Mouse (Mus musculus) forebrain, embryonic 16.5 days (tissue): Measurements from ENCODE around the gene Arhgap27. TPM values are rescaled to one million over a fixed set of nuclear protein-coding genes. Genes with fewer than 3 reads are reported as not detected.
A peak's percentile ranks its signal among the peaks of the same experiment; 100 is the strongest.
"Not testable (repeated sequence)": the region's sequence is repeated elsewhere in the genome, so short reads cannot be mapped to it uniquely, and the experiment has no call there.

Source experiments
- ATAC-seq: fragments of 200-750 bp; cut with Nextera tagmentation; 2 replicates; pipeline ENCODE4 v1.8.0; 2017; ENCODE audit warnings: mild to moderate bottlenecking, moderate library complexity
- H3K27ac ChIP-seq: fragments of 300-500 bp; sonication (generic); 2 replicates; pipeline ENCODE4 v1.5.1; 2014; ENCODE audit warnings: low read length, control low read depth
- H3K27me3 ChIP-seq: fragments of 300-500 bp; sonication (generic); replicated peaks from 2 replicates; pipeline ENCODE4 v1.6.1; 2014; ENCODE audit warnings: low read length; ENCODE audit not compliant: control insufficient read depth, insufficient read depth
- H3K36me3 ChIP-seq: fragments of 300-500 bp; sonication (generic); 2 replicates; pipeline ENCODE4 v1.6.1; 2014; ENCODE audit not compliant: control insufficient read depth, insufficient read depth
- H3K4me1 ChIP-seq: fragments of 300-500 bp; sonication (generic); replicated peaks from 2 replicates; pipeline ENCODE4 v1.6.1; 2014; ENCODE audit warnings: low read length; ENCODE audit not compliant: control insufficient read depth, insufficient read depth
- H3K4me2 ChIP-seq: fragments of 300-500 bp; sonication (generic); 2 replicates; pipeline ENCODE4 v1.6.1; 2014; ENCODE audit warnings: mild to moderate bottlenecking, low read length, control low read depth
- H3K4me3 ChIP-seq: fragments of 300-500 bp; sonication (generic); replicated peaks from 2 replicates; pipeline ENCODE4 v1.5.1; 2014; ENCODE audit warnings: mild to moderate bottlenecking, low read length, control low read depth
- H3K9ac ChIP-seq: fragments of 300-500 bp; sonication (generic); replicated peaks from 2 replicates; pipeline ENCODE4 v1.6.1; 2014; ENCODE audit warnings: low read depth, low read length, control low read depth
- H3K9me3 ChIP-seq: fragments of 300-500 bp; sonication (generic); 2 replicates; pipeline ENCODE4 v1.6.1; 2016; ENCODE audit warnings: low read length; ENCODE audit not compliant: control insufficient read depth
- WGBS: fragments of 180-500 bp; shearing (Covaris S2); extraction: QIAGEN DNeasy Blood & Tissue Kit; methylation state at CpG from one replicate; pipeline ENCODE4 v1.1.7; 2014; 5-methylcytosine and 5-hydroxymethylcytosine counted together
- polyA plus RNA-seq: library from polyadenylated mRNA; unstranded; fragments of >200 nt; fragmentation: Nextera tagmentation; extraction: Ambion mirVana; gene quantifications from 2 replicates; pipeline ENCODE4 v1.2.1, GENCODE M21; 2015

Arhgap27 gene
- polyA plus RNA-seq, result 3.0 and 3.3 TPM in 2 replicates

DNA sequence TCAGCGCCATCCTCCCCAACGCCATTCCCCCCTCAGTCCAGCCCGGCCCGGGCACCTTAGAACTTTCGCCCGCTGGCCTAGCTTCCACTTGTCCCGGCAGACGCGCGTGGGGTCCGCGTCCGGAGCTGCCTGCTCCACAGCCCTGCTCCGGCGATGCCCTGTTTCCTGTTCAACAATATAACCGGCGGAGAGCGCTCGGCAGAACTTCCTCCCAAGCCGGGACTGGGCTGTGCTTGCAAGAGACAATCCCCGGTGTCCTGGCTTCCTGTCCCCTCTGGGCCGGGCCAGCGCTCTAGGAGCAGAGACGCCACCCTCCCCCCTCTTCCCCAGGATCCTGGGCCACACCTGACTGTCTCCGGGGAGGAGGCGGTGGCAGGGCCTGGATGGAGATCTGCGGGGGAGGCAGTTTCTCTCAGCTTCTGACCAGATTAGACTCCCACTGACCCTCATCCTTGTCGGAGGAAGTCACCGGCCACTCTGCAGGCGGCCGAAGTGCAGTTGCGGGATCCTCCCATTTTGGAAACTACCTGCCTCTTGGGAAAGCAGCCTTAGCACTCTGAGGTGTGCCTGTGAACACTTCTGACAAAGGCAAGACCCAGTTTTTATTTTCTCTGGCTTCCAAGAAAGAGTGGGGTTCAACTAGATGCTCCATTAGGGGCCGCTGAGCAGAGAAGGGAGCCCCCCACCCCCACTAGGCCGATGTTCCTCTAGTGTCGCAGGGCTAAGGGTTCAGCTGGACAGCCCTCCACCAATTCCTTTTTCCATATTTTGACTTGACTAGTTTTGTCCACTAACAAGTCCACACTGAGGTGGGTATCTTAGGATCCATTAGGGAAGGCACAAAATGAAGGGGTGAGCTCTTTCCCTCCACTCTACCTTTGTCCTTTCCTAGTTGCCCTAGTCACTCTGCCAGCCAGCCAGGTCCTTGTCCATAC is at the start of gene Arhgap27:
Arhgap27 (minus strand) TSS at position 479 of the 935 bp plus-strand sequence.
- Histone ChIP-seq H3K27ac (no peak within 1 kb of the TSS), H3K4me3 (peak within 1 kb of the TSS; percentile 32), H3K27me3 (peaks cover 51% of the 10 kb centered on the region), H3K4me2 (peak within 1 kb of the TSS; percentile 47), H3K36me3 (peaks cover 3% of the 10 kb centered on the region; the same call in 1 of the 2 replicates), H3K9ac (0 out of 2 replicates have a peak within 1 kb of the TSS, but pooled peaks have one; percentile 1), H3K4me1 (peaks cover 31% of the 10 kb centered on the region), H3K9me3 (no peaks in the 10 kb centered on the region)
- 1% methylated on average over 35 of the region's 35 CpGs for whole genome bisulfite sequencing
- no peak for ATAC-seq

DNA sequence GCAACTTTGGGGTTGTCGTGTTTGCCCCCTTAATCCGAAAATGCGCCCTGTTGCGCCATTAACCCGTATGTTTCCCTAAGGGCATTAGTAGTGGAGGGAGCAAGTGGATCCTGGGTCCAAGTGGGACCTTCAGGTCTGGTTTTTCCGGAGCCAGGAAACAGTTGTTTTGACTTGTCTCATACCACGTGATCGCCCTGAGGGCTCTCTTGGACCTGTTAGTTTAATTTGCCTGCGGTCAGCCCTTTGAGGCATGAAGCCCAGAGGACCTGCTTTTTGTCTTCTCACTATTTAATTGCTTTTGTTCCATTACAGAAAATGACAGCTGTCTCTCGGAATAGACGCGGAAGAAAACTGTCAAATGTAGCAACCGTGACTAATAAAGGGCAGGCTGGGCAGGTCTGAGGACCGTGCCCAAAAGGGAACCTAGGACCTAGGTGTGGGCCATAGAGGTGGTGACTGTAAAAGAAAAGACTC is 49.5 kb upstream of the Arhgap27 start:
- Histone ChIP-seq H3K4me1 (peaks cover 14% of the 10 kb centered on the region), H3K27me3 (0 out of 2 replicates have a peak, but pooled peaks cover 5% of the 10 kb centered on the region), H3K4me3 (peak overlapping the region; percentile 77), H3K9me3 (no peaks in the 10 kb centered on the region), H3K9ac (peak overlapping the region; percentile 90), H3K4me2 (peak overlapping the region; percentile 92), H3K36me3 (no peaks in the 10 kb centered on the region), H3K27ac (peak overlapping the region; percentile 48; the same call in 1 of the 2 replicates)
- ATAC-seq, result no peak; the same call in 1 of the 2 replicates
- 3% methylated on average over 14 of the region's 14 CpGs for WGBS

- H3K27me3 ChIP-seq, result 0 out of 2 replicates have a peak, but pooled peaks cover 5% of the 10 kb centered on the region
- H3K9me3 ChIP-seq, result no peaks in the 10 kb centered on the region
- H3K36me3 ChIP-seq, result no peaks in the 10 kb centered on the region
- peak within 1 kb of the TSS; percentile 92 for H3K4me2 ChIP-seq
- under 1% methylated on average over 67 of the region's 67 CpGs for WGBS
- peak; percentile 99 for ATAC-seq
- peak within 1 kb of the TSS; percentile 77 for H3K4me3 ChIP-seq
- H3K27ac ChIP-seq, result peak within 1 kb of the TSS; percentile 69
- peaks cover 14% of the 10 kb centered on the region for H3K4me1 ChIP-seq
- H3K9ac ChIP-seq, result peak within 1 kb of the TSS; percentile 90
Observed at GRCm38 (mm10) chr11:103411981-103412949, 48.8 kb upstream of the Arhgap27 start, which contains the start of gene Plekhm1. Gene Plekhm1, minus strand, starts transcription at chr11:103412687.

DNA sequence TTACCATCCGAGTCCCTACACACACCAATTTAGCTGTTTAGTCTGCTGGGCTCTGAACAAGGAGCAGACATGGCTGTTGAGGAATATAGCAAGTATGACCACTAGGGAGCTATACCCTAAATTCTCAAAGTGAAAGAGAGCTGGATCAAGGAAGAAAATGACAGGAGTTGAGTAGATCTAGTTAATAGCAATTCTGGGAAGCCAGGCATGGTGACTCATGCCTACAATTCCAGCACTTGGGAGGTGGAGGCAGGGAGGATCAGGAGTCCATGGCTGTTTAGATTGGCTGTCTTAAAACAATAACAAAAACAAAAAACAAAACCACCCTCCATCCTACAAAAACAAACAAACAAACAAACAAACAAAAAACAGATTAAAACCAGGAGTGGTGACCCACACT is 47.8 kb upstream of the Arhgap27 start:
- no peak overlapping the region for H3K9ac ChIP-seq
- H3K36me3 ChIP-seq, result no peaks in the 10 kb centered on the region
- peaks cover 14% of the 10 kb centered on the region for H3K4me1 ChIP-seq
- no peak overlapping the region for H3K4me3 ChIP-seq
- H3K9me3 ChIP-seq, result no peaks in the 10 kb centered on the region
- 74% methylated on average over 1 of the region's 1 CpGs for WGBS
- H3K27ac ChIP-seq, result no peak overlapping the region
- no peak for ATAC-seq
- 0 out of 2 replicates have a peak, but pooled peaks cover 5% of the 10 kb centered on the region for H3K27me3 ChIP-seq
- H3K4me2 ChIP-seq, result peak overlapping the region; percentile 92

DNA sequence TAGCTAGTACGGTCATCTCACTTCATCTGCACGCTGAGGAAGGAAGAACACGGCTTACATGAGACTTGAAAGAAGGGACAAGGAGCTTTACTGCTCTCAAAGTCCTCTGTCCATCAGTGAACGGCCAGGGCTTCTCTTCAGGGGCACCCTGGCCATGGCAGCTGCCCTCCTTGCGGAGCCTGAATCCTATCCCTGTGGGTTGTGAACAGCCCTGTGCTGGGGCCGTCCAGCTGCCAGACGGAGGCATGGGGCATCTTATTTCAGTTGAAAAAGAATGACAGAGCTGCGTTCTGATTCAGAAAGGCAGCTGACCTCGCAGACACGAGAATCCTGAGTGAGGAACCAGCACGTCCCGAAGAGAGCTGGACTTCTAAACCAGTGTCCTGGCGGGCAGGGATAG is 45.4 kb upstream of the Arhgap27 start:
- Histone ChIP-seq H3K9me3 (no peaks in the 10 kb centered on the region), H3K27me3 (no peaks in the 10 kb centered on the region), H3K4me3 (no peak overlapping the region), H3K4me1 (peaks cover 14% of the 10 kb centered on the region), H3K27ac (no peak overlapping the region), H3K9ac (no peak overlapping the region), H3K36me3 (no peaks in the 10 kb centered on the region), H3K4me2 (no peak overlapping the region)
- ATAC-seq, result no peak
- 94% methylated on average over 13 of the region's 13 CpGs for WGBS

DNA sequence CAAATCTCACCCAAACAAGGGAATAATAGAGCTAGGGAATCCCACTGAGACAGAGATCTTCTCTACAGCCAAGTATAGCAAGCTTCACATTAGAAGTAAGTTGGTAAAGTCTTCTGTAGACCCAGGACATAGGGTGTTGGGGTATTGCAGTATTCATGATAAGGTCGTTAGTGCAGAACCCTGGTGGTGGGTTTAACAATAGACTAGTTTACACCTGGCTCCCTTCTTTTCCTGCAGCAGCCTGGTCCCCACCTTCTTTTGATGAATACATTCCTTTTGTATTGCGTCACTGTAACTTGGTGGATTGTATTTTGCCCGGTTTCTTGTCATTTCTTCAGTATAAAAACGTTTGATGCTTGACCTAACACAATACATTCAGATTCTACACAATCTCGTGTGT is 43.6 kb upstream of the Arhgap27 start:
- not testable (repeated sequence) for H3K27me3 ChIP-seq, H3K36me3 ChIP-seq, H3K9me3 ChIP-seq, H3K9ac ChIP-seq, H3K4me2 ChIP-seq, H3K4me3 ChIP-seq, H3K4me1 ChIP-seq, ATAC-seq, H3K27ac ChIP-seq
- WGBS, result 25% methylated on average over 5 of the region's 5 CpGs

GRCm38 (mm10) chr11:103406551-103406950 is 43.1 kb upstream of the Arhgap27 start:
- no peak for ATAC-seq
- 73% methylated on average over 7 of the region's 7 CpGs for WGBS
- H3K9me3 ChIP-seq, result no peaks in the 10 kb centered on the region
- no peaks in the 10 kb centered on the region for H3K27me3 ChIP-seq
- no peak overlapping the region for H3K9ac ChIP-seq
- H3K36me3 ChIP-seq, result no peaks in the 10 kb centered on the region
- no peak overlapping the region for H3K4me3 ChIP-seq
- peaks cover 5% of the 10 kb centered on the region for H3K4me1 ChIP-seq
- H3K4me2 ChIP-seq, result no peak overlapping the region
- H3K27ac ChIP-seq, result no peak overlapping the region

GRCm38 (mm10) chr11:103405814-103406213 is 42.3 kb upstream of the Arhgap27 start:
- no peak overlapping the region for H3K4me3 ChIP-seq
- H3K9ac ChIP-seq, result no peak overlapping the region
- H3K36me3 ChIP-seq, result no peaks in the 10 kb centered on the region
- no peak for ATAC-seq
- WGBS, result 78% methylated on average over 1 of the region's 1 CpGs
- no peaks in the 10 kb centered on the region for H3K27me3 ChIP-seq
- no peaks in the 10 kb centered on the region for H3K9me3 ChIP-seq
- no peak overlapping the region for H3K4me2 ChIP-seq
- no peak overlapping the region for H3K27ac ChIP-seq
- H3K4me1 ChIP-seq, result no peaks in the 10 kb centered on the region
